Mouse (Mus musculus): ENCODE measurements around the gene Cox14. TPM values are rescaled to one million over a fixed set of nuclear protein-coding genes. Genes with fewer than 3 reads are reported as not detected.

Cox14 gene
- total RNA-seq, 2 experiments from 2014 or later: 212 to 221 TPM

- no peak for DNase-seq
- intact Hi-C loops (cut with DNase I): loop anchor here (1.0 to 10.0 kb wide), 2 partner anchors 48 to 278 kb away; partner anchors contain the start of gene Cox14
These were observed 47.5 kb downstream of the Cox14 start for GRCm38 (mm10) chr15:99772925-99773324.

Other genes with a start within 250 kb of the Cox14 start
- under 1 TPM; 0.10 to 0.32 TPM for gene Faim2, start 197.5 kb upstream of the Cox14 start, total RNA-seq (2021)
- gene Aqp2, start 146.6 kb upstream of the Cox14 start, total RNA-seq (2021): not detected
- under 1 TPM; 0.38 to 0.74 TPM for gene Aqp5, start 134.8 kb upstream of the Cox14 start, total RNA-seq (2021)
- gene Aqp6, start 124.2 kb upstream of the Cox14 start, total RNA-seq (2021): not detected
- 10 to 100 TPM; 28.7 to 29.6 TPM for gene Racgap1, start 74.0 kb upstream of the Cox14 start, total RNA-seq (2021)
- gene Asic1, start 55.2 kb upstream of the Cox14 start, total RNA-seq (2021): under 1 TPM; 0.69 to 0.72 TPM
- 10 to 100 TPM; 39.2 to 40.2 TPM for gene Smarcd1, start 23.5 kb upstream of the Cox14 start, total RNA-seq (2021)
- 1 to 10 TPM; 4.7 to 5.5 TPM for gene Gm17349, start 20.1 kb upstream of the Cox14 start, total RNA-seq (2021)
- 100 to 1,000 TPM in 1 of 2 experiments, 10 to 100 TPM in 1; 74.8 to 238 TPM for gene Gpd1, start 8.1 kb upstream of the Cox14 start, total RNA-seq (2021)
- 10 to 100 TPM; 26.4 to 28.1 TPM for gene Cers5, start 47.3 kb downstream of the Cox14 start, total RNA-seq (2021)
- 10 to 100 TPM; 27.9 to 32.8 TPM for gene Lima1, start 149.8 kb downstream of the Cox14 start, total RNA-seq (2021)
- not detected for gene Fam186a, start 241.4 kb downstream of the Cox14 start, total RNA-seq (2021)
- gene Larp4, start 244.4 kb downstream of the Cox14 start, total RNA-seq (2021): 10 to 100 TPM; 76.5 to 78.2 TPM

Measured in heart, postnatal 10 days (tissue).